Mouse (Mus musculus) kidney, adult 8-10 months (tissue): Measurements from ENCODE around the gene Hyal3.
A peak's percentile ranks its signal among the peaks of the same experiment; 100 is the strongest.

Experiments
- DNase-seq, 2 experiments: peaks; one replicate each; pipeline ENCODE4 v3.0.0; 2022

Hyal3 gene

GRCm38 (mm10) chr9:107575579-107576356 is 4.8 kb upstream of the Hyal3 start:
- DNase-seq = no peak

- DNase-seq = peak; percentile 80 to 86
Measured at GRCm38 (mm10) chr9:107576357-107577107, 4.1 kb upstream of the Hyal3 start, which contains the start of gene Hyal1. Hyal1 (plus strand) TSS chr9:107576927.

GRCm38 (mm10) chr9:107577871-107578270 is 2.7 kb upstream of the Hyal3 start:
- no peak for DNase-seq

- DNase-seq = no peak
Measured at GRCm38 (mm10) chr9:107578587-107578986, 2.0 kb upstream of the Hyal3 start, which contains the start of gene Naa80. Naa80 (plus strand) TSS chr9:107578887.

- DNase-seq = no peak
Measured at GRCm38 (mm10) chr9:107579023-107579900, 1.4 kb upstream of the Hyal3 start.

GRCm38 (mm10) chr9:107581584-107581983 is 966 bp downstream of the Hyal3 start:
- DNase-seq = no peak

GRCm38 (mm10) chr9:107582509-107583062 is 2.0 kb downstream of the Hyal3 start:
- DNase-seq = peak in 1 of 2 experiments; percentile 61

GRCm38 (mm10) chr9:107583174-107583573 is 2.6 kb downstream of the Hyal3 start:
- no peak for DNase-seq

GRCm38 (mm10) chr9:107586504-107586903 is 5.9 kb downstream of the Hyal3 start:
- DNase-seq = no peak

- peak; percentile 99 for DNase-seq
Measured at GRCm38 (mm10) chr9:107586974-107587832, 6.6 kb downstream of the Hyal3 start, which contains the start of gene Ifrd2. Ifrd2 (plus strand) TSS chr9:107587642.

GRCm38 (mm10) chr9:107587833-107588639 is 7.4 kb downstream of the Hyal3 start:
- DNase-seq = peak; percentile 75 to 76

GRCm38 (mm10) chr9:107590058-107590772 is 9.6 kb downstream of the Hyal3 start:
- peak; percentile 72 to 79 for DNase-seq

- peak; percentile 77 to 79 for DNase-seq
Measured at GRCm38 (mm10) chr9:107590773-107591060, 10.1 kb downstream of the Hyal3 start.

GRCm38 (mm10) chr9:107593101-107593976 is 12.7 kb downstream of the Hyal3 start:
- DNase-seq = peak; percentile 89

GRCm38 (mm10) chr9:107594281-107595062 is 13.9 kb downstream of the Hyal3 start:
- DNase-seq = no peak

GRCm38 (mm10) chr9:107596619-107597569 is 16.3 kb downstream of the Hyal3 start:
- DNase-seq = no peak

GRCm38 (mm10) chr9:107598385-107598784 is 17.8 kb downstream of the Hyal3 start:
- peak; percentile 64 to 73 for DNase-seq
